Mouse (Mus musculus) kidney, embryonic 14.5 days (tissue): ENCODE measurements around the gene Gpr3. TPM values are rescaled to one million over a fixed set of nuclear protein-coding genes. Genes with fewer than 3 reads are reported as not detected.

Source experiments
- ATAC-seq: fragments of 200-750 bp; cut with Nextera tagmentation; 2 replicates; pipeline ENCODE4 v1.8.0; 2017; ENCODE audit warnings: moderate number of reproducible peaks, mild to moderate bottlenecking, moderate TSS enrichment, moderate library complexity; ENCODE audit not compliant: low FRiP score, low TSS enrichment
- H3K27ac ChIP-seq: fragments of 300-500 bp; sonication (generic); 2 replicates; pipeline ENCODE4 v1.5.1; 2014; ENCODE audit warnings: low read depth, mild to moderate bottlenecking, low read length, moderate library complexity, mixed read lengths
- H3K27me3 ChIP-seq: fragments of 300-500 bp; sonication (generic); 2 replicates; pipeline ENCODE4 v1.6.1; 2014; ENCODE audit warnings: mild to moderate bottlenecking, low read length; ENCODE audit not compliant: control insufficient read depth, insufficient read depth
- H3K36me3 ChIP-seq: fragments of 300-500 bp; sonication (generic); 2 replicates; pipeline ENCODE4 v1.6.1; 2014; ENCODE audit warnings: low read length, mixed read lengths; ENCODE audit not compliant: control insufficient read depth, insufficient read depth
- H3K4me1 ChIP-seq: fragments of 300-500 bp; sonication (generic); 2 replicates; pipeline ENCODE4 v1.6.1; 2014; ENCODE audit warnings: low read length, mixed read lengths; ENCODE audit not compliant: control insufficient read depth, insufficient read depth
- H3K4me2 ChIP-seq: fragments of 300-500 bp; sonication (generic); replicated peaks from 2 replicates; pipeline ENCODE4 v1.6.1; 2014; ENCODE audit warnings: low read depth, mild to moderate bottlenecking, low read length
- H3K4me3 ChIP-seq: fragments of 300-500 bp; sonication (generic); 2 replicates; pipeline ENCODE4 v1.5.1; 2014; ENCODE audit warnings: mild to moderate bottlenecking, low read length
- H3K9ac ChIP-seq: fragments of 300-500 bp; sonication (generic); 2 replicates; pipeline ENCODE4 v1.6.1; 2014; ENCODE audit warnings: low read depth, mild to moderate bottlenecking, low read length, moderate library complexity
- H3K9me3 ChIP-seq: fragments of 300-500 bp; sonication (generic); 2 replicates; pipeline ENCODE4 v1.6.1; 2016; ENCODE audit warnings: low read length; ENCODE audit not compliant: control insufficient read depth
- WGBS: fragments of 180-500 bp; shearing (Covaris S2); extraction: QIAGEN DNeasy Blood & Tissue Kit; methylation state at CpG from one replicate; pipeline ENCODE4 v1.1.7; 2014; 5-methylcytosine and 5-hydroxymethylcytosine counted together
- polyA plus RNA-seq: library from polyadenylated mRNA; unstranded; fragments of >200 nt; fragmentation: Nextera tagmentation; extraction: Ambion mirVana; gene quantifications from 2 replicates; pipeline ENCODE4 v1.2.1, GENCODE M21; 2014

Gpr3 gene
- polyA plus RNA-seq, 1 experiment from 2014 or later, result not detected

DNA sequence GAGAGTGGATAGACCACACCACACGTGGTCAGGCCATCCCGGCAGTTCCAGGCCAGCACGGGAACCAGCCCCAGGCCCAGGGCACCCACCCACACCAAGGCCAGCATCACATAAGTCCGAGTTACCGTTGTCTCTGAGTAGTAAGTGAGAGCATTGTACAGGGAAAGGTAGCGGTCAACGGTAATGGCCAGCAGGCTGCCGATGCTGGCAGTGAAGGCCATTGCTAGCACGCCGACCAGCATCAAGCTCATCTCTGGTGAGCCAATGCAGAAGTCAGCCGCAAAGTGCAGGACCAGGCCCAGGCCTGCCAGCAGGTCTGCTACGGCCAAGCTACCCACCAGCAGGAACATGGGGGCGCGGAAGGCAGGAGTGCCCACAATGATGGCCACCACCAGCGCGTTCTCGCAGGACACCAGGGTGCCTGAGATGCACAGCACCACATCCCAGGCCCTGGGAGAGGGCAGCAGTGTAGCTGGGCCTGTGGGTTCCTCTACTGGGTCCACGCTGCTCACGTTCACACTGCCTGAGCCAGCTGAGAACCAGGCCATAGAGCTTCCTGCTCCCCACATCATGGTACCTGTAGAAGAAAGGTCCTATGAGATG, 1.4 kb downstream of the Gpr3 start:
- H3K27ac ChIP-seq, result no peak overlapping the region
- H3K4me3 ChIP-seq, result no peak overlapping the region
- peaks cover 13% of the 10 kb centered on the region for H3K4me1 ChIP-seq
- WGBS, result 95% methylated on average over 19 of the region's 19 CpGs
- H3K9ac ChIP-seq, result no peak overlapping the region
- H3K4me2 ChIP-seq, result no peak overlapping the region
- H3K27me3 ChIP-seq, result peaks cover 20% of the 10 kb centered on the region; the same call in 1 of the 2 replicates
- H3K9me3 ChIP-seq, result no peaks in the 10 kb centered on the region
- no peaks in the 10 kb centered on the region for H3K36me3 ChIP-seq
- ATAC-seq, result no peak

DNA sequence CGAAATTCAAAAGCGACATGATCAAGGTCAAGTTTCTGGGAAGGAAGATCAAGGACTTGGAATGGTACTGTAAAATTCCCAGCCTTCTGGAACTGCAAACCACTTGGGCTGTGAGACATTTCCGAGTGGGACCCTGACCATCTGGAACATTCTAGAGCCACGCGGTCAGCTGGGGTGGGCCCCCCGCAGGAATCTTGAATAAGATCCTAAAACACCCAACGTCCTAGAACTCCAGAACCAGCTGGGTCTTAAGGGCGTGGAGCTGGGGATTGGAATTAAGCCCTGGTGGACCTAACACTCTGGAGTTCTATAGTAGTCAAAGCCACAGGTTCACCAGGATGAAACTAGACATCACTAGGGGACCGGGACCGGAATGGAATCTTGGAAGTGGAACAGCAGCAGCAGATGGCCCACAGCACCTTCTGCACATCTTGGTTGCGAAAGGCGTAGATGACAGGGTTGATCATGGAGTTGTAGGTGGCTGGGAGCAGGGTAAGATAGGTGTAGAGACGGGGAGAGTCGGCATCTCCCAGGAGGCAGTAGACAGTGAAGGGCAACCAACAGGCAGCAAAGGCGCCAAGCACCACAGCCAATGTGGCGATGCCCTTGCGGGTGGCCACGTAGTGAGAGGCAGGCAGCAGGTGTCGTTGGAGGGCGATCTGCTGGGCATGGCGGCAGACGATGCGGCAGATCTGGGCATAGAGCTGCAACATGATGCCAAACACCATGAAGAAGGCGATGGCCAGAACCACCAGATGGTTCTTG, 2.1 kb downstream of the Gpr3 start:
- Histone ChIP-seq H3K4me3 (no peak overlapping the region), H3K27ac (no peak overlapping the region), H3K27me3 (peaks cover 20% of the 10 kb centered on the region; the same call in 1 of the 2 replicates), H3K9ac (no peak overlapping the region), H3K4me1 (peaks cover 13% of the 10 kb centered on the region), H3K4me2 (no peak overlapping the region), H3K9me3 (no peaks in the 10 kb centered on the region), H3K36me3 (no peaks in the 10 kb centered on the region)
- ATAC-seq, result no peak
- 93% methylated on average over 24 of the region's 24 CpGs for WGBS

DNA sequence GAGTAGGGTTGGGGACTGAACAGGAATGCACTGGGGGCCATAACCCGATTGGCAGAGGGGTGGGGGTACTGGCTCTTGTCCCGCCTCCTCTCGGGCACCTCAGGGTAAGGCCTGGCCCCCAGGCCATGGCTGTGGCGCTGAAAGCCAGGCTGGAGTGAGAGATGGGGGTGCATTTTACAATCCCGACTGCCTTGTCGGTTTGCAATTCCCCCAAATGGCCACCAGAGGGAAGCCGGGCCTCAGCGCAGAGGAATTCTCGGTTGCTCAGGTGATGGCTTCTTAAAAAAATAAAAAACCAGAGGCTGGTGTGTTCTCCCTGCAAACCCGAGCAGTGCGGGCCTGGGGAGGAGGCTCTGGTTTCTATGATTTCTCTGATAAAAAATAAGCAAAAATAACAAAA, 3.0 kb downstream of the Gpr3 start:
- 7% methylated on average over 11 of the region's 11 CpGs for WGBS
- Histone ChIP-seq H3K9ac (no peak overlapping the region), H3K27me3 (peaks cover 19% of the 10 kb centered on the region; the same call in 1 of the 2 replicates), H3K27ac (no peak overlapping the region), H3K4me3 (no peak overlapping the region), H3K4me2 (no peak overlapping the region), H3K9me3 (no peaks in the 10 kb centered on the region), H3K36me3 (no peaks in the 10 kb centered on the region), H3K4me1 (peaks cover 18% of the 10 kb centered on the region)
- no peak for ATAC-seq

DNA sequence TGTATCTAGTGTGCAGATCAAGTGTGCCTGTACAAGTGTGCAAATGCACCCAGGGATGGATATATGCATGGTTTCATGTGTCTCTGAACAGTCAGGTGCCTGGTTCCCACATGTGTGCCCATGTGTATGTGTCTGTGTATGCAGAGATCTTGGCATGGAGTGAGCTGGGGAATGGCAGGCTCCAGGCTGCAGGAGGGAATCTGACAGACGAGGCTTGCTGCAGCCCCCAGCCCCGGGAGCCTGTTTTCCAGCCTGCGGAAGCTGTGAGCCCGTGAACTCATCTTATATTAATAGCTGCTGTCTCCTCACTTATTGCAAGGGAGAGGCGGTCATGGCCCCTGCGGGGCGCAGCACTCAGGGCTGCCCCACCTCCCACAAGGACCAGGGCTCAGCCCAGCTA, 8.0 kb downstream of the Gpr3 start:
- WGBS, result 17% methylated on average over 7 of the region's 7 CpGs
- no peaks in the 10 kb centered on the region for H3K9me3 ChIP-seq
- peak overlapping the region; percentile 55; the same call in 1 of the 2 replicates for H3K27ac ChIP-seq
- H3K9ac ChIP-seq, result no peak overlapping the region
- ATAC-seq, result no peak
- no peaks in the 10 kb centered on the region for H3K27me3 ChIP-seq
- H3K4me1 ChIP-seq, result peaks cover 26% of the 10 kb centered on the region
- no peaks in the 10 kb centered on the region for H3K36me3 ChIP-seq
- no peak overlapping the region for H3K4me2 ChIP-seq
- no peak overlapping the region for H3K4me3 ChIP-seq

DNA sequence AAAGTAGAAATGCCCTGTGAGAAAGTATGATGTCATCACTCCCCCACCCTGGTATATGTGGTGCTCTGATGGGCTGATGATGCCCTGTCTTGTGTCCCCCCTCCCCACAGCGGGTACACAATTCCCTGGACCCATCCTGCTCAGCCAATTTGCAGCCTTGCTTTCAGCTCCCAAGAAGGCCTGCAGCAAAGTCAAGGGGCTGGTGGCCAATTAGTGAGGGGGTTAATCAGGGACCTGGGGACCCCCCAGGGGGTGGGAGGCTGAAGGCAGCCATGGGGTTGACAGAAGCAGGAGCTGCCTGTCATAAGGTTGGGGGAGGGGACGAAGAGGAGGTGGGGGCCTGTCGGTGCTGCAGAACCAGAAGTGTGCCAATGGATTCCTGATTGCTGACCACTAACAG, 8.7 kb downstream of the Gpr3 start:
- ATAC-seq, result no peak
- no peaks in the 10 kb centered on the region for H3K9me3 ChIP-seq
- no peaks in the 10 kb centered on the region for H3K27me3 ChIP-seq
- H3K4me2 ChIP-seq, result no peak overlapping the region
- H3K9ac ChIP-seq, result no peak overlapping the region
- no peak overlapping the region for H3K4me3 ChIP-seq
- 77% methylated on average over 3 of the region's 3 CpGs for WGBS
- H3K27ac ChIP-seq, result no peak overlapping the region
- H3K4me1 ChIP-seq, result peaks cover 34% of the 10 kb centered on the region
- H3K36me3 ChIP-seq, result no peaks in the 10 kb centered on the region

DNA sequence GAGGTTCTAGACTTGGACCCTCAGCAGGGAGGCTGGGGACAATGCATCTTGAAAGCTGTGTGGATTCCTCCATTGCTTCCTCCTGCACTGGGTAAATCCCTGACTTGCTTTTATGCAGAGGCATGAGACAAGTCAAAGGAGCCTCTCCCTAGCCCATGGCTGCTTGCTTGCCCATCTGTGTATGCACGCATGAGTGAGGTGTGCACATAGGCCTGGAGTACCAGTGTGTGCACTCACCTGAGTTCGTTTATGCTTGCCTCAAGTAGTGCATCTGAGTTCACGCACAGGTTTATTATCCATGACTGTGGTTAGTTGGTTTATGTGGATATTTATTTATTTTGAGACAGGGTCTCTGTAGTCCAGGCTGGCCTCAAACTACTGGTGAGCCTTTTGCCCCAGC, 10.1 kb downstream of the Gpr3 start:
- WGBS, result 82% methylated on average over 3 of the region's 3 CpGs
- Histone ChIP-seq H3K9ac (no peak overlapping the region), H3K4me2 (no peak overlapping the region), H3K27me3 (no peaks in the 10 kb centered on the region), H3K4me3 (no peak overlapping the region), H3K27ac (no peak overlapping the region), H3K4me1 (peaks cover 48% of the 10 kb centered on the region), H3K36me3 (no peaks in the 10 kb centered on the region), H3K9me3 (no peaks in the 10 kb centered on the region)
- ATAC-seq, result no peak

DNA sequence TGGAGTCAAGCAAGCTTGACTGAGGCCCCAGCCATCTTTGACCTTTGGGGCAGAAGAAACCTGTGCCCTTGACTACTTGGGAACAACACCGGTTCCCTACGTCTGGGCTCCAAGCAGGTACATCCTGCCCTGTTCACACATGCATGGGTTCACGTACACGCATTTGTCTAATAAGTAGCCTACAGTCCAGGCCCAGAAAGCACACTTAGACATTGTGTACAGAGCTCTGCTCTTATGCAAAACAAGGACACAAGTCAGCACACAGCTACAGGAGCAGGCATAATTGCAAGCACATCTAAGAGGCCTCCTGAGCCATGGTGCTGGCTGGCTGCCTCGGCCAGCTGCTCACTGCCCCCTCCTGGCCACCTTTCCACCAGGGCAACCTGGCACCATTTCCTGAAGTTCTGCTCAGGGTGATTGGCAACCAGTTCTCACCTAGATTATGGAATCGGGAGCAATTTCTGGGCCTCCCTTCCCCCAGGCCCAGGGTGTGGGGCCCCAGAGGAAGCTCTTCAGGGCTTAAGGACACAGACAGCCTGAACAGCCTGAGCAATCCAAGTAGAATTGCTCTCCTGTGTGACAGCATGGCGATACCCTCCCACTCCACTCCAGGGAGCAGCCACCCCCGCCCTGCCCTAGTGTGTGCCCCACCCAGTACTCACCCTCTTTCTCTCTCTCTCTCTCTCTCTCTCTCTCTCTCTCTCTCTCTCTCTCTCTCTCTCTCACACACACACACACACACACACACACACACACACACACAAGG, 11.1 kb downstream of the Gpr3 start:
- Histone ChIP-seq H3K27me3 (no peaks in the 10 kb centered on the region), H3K27ac (peak overlapping the region; percentile 43; the same call in 1 of the 2 replicates), H3K36me3 (peaks cover 7% of the 10 kb centered on the region), H3K4me2 (no peak overlapping the region), H3K9me3 (no peaks in the 10 kb centered on the region), H3K4me3 (no peak overlapping the region), H3K9ac (0 out of 2 replicates have a peak overlapping the region, but pooled peaks have one; percentile 18), H3K4me1 (peaks cover 57% of the 10 kb centered on the region)
- ATAC-seq, result 0 out of 2 replicates have a peak, but pooled peaks have one; percentile 26
- WGBS, result 53% methylated on average over 8 of the region's 8 CpGs

DNA sequence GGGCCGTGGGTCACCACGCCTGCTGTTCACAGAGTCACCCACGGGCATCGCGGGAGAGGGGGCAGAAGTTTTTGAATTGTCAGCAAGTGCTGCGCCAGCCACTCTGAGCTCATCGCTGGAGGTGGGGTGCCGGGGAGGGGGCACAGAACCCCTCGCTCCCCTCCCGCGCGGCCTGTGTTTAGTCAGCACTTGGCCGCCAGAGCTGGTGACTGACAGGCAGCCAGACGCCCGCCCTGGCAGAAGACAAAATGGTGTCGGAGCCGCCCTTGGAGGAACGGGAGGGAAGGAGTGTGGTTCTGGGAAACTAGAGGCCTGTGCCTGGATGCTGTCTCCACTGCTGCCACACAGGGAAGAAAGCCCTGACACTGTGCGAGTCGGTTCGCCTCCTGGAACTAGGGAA, 12.0 kb downstream of the Gpr3 start:
- H3K27me3 ChIP-seq, result no peaks in the 10 kb centered on the region
- H3K9me3 ChIP-seq, result no peaks in the 10 kb centered on the region
- WGBS, result 38% methylated on average over 21 of the region's 21 CpGs
- H3K4me3 ChIP-seq, result no peak overlapping the region
- peaks cover 59% of the 10 kb centered on the region for H3K4me1 ChIP-seq
- ATAC-seq, result no peak
- H3K4me2 ChIP-seq, result 0 out of 2 replicates have a peak overlapping the region, but pooled peaks have one; percentile 3
- H3K9ac ChIP-seq, result no peak overlapping the region
- peaks cover 15% of the 10 kb centered on the region for H3K36me3 ChIP-seq
- H3K27ac ChIP-seq, result peak overlapping the region; percentile 43; the same call in 1 of the 2 replicates
